Mouse (Mus musculus): ENCODE measurements at regions not wholly inside any gene's neighbourhood (a gene's known extent, or its start where the extent isn't known, plus 50 kb on each side); places are given as distances from the start of the nearest gene placed in this dataset.

- no peak for DNase-seq (ENCODE audit: low read depth, low spot score)
Measured at GRCm38 (mm10) chr12:48819168-48819567, 563.3 kb upstream of the Foxg1 start.

GRCm38 (mm10) chr12:48820206-48820605 is 562.3 kb upstream of the Foxg1 start:
- DNase-seq (ENCODE audit: low read depth, low spot score) = no peak

GRCm38 (mm10) chr12:48826300-48826699 is 556.2 kb upstream of the Foxg1 start:
- no peak for DNase-seq (ENCODE audit: low read depth, low spot score)

DNA sequence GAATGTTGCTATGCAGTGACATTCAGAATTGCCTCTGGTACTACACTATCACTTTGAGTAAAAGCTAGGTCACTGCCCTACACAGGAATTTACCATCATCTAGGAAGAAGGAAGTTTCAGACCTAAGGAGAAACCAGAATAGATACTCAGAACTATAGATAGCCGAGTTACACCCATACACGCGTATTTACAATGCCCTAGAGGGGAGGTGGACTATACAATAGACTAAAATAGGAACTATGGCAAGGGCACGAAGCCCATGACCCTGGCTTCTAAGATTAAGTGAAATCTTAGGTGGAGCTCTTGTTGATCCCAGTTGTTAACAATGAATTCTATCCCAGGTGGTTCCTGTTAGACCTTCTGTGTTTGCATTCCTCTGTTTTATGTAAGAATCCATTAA is 529.1 kb upstream of the Foxg1 start:
- DNase-seq (ENCODE audit: low read depth, low spot score) = peak; percentile 73

GRCm38 (mm10) chr12:48854016-48854415 is 528.4 kb upstream of the Foxg1 start:
- DNase-seq (ENCODE audit: low read depth, low spot score) = no peak

- DNase-seq (ENCODE audit: low read depth, low spot score) = no peak
Measured at GRCm38 (mm10) chr12:48878244-48879031, 504.0 kb upstream of the Foxg1 start.

All from ZHBTc4 (cell line).